Mouse (Mus musculus): ENCODE results near the gene Rcan3. TPM values are rescaled to one million over a fixed set of nuclear protein-coding genes. Genes with fewer than 3 reads are reported as not detected.

Rcan3 gene
- 19.5 and 21.5 TPM in 2 replicates for polyA plus RNA-seq (2012; rRNA removed)

DNA sequence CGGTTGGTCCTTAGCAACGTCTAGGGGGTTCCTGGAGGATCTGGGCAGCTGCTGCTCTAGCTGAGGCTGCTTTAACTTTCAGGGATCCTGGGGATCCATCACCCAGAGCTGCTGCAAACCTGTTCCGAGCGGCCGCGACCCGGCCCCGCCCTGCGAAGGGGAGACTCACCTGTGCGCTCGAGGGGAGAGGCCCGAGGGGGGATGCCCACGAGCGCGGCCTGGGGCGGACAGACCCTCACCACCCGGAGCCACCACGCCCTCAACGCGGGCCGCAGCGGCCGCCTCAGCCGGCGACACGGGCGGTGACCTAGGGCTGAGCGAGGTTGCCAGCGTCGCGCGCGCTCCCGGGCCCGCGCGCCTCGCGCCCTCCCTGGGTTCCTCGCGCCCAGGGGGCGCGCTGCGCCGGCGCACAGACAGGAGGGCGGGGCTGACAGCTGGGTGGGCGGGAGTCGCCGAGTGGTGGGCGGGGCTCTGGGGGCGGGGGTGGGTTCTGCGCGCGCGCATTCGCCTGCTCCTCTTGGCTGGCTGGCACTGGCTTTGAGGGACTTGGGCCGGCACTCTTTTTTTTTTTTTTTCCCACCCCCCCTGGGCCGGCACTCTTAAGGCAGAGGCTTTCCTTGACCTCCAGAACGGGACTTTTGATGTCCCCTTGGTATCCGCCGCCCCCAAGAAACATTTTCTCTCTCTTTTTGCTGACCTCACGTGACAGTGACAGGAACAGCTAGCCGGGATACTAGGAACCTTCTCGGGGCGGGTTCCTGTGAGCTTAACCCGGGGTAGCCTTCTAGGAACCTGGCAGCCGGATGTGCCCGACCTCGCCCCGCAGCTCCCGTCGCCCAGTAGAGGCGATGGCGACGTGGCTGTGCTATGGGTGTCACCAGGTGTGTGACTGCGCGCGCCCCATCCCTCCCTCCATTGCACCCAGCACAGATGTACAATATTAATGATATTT lies at the start of gene Rcan3:
Rcan3 (minus strand) TSS at position 411 of the 952 bp plus-strand sequence.
- TF ChIP-seq POLR2A (IDR thresholded peaks at IDR 0.05; ENCODE audit: extremely low read depth, insufficient read depth, low read length) (no peak), CTCF (IDR thresholded peaks at IDR 0.05; ENCODE audit: extremely low read depth, insufficient read depth, low read length) (no peak)
- Histone ChIP-seq H3K4me1 (ENCODE audit: control insufficient read depth, insufficient read depth, low read length) (no peaks in the 10 kb centered on the region), H3K27ac (ENCODE audit: insufficient read depth, low read length) (peak within 1 kb of the TSS; percentile 67), H3K4me3 (ENCODE audit: insufficient read depth, low read length) (peak within 1 kb of the TSS; percentile 57)

DNA sequence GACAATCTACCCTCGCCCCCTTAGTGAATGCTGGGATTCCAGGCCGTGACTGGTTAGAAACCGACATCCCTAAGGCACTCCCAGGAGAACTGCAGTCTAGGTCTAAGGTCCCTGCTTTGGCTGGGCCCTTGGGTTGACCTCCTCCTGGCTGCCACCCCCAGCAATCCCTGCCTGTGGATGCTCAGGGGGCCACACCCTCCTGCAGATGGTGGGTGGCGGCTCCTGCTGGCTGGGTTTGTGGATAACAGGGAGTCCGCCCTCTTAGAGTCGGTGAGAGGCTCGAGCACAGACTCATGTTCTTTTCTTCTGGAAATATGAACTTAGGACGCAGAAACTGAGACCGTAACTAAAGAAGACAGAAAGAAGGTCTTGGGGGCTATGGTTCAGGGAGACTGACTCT lies 46.7 kb upstream of the Rcan3 start:
- TF ChIP-seq POLR2A (IDR thresholded peaks at IDR 0.05; ENCODE audit: extremely low read depth, insufficient read depth, low read length) (no peak), CTCF (IDR thresholded peaks at IDR 0.05; ENCODE audit: extremely low read depth, insufficient read depth, low read length) (no peak)
- Histone ChIP-seq H3K27ac (ENCODE audit: insufficient read depth, low read length) (no peak overlapping the region), H3K4me1 (ENCODE audit: control insufficient read depth, insufficient read depth, low read length) (no peaks in the 10 kb centered on the region), H3K4me3 (ENCODE audit: insufficient read depth, low read length) (no peak overlapping the region)

DNA sequence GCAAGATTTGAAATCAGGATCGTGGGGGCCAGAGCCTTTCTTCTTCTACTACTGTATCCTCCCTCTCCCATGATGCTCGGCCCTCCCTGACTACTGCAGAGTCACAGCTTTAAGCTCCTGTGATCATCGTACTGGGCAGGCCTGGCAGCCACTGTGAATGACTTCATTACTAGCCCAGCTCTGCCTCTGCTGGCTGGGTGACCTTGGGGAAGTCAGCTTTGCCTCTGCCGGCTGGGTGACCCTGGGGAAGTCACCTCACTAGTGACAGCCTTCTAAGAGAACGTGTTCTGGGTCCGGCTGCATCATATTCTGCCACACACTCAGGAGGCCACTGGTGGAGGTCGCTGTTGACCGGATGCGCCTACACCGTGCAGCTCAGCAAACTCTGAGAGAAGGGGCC lies 44.2 kb upstream of the Rcan3 start:
- Histone ChIP-seq H3K4me3 (ENCODE audit: insufficient read depth, low read length) (no peak overlapping the region), H3K4me1 (ENCODE audit: control insufficient read depth, insufficient read depth, low read length) (no peaks in the 10 kb centered on the region), H3K27ac (ENCODE audit: insufficient read depth, low read length) (no peak overlapping the region)
- no peak for TF ChIP-seq POLR2A (IDR thresholded peaks at IDR 0.05; ENCODE audit: extremely low read depth, insufficient read depth, low read length)
- TF ChIP-seq CTCF (IDR thresholded peaks at IDR 0.05; ENCODE audit: extremely low read depth, insufficient read depth, low read length) = no peak

DNA sequence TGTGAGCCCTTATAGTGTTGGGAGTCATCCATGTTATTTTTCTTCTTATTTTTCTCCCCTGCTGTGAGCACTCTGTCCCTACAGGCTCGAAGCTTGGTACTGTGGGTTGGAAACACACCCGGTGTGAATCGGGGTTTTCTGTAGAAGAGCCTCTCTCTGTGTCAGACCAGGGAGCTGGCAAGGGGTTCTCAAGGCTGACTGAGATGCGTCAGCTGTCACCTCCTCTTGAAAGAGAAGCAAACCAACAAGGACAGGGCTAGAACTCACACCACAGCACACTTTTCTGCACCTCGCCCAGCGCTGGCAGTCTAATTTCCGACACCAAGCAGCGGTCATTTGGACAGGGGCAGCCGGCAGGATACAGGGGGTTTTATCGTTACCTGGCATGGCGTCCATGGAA lies 29.8 kb upstream of the Rcan3 start:
- no peak overlapping the region for H3K4me3 ChIP-seq (ENCODE audit: insufficient read depth, low read length)
- H3K4me1 ChIP-seq (ENCODE audit: control insufficient read depth, insufficient read depth, low read length) = no peaks in the 10 kb centered on the region
- H3K27ac ChIP-seq (ENCODE audit: insufficient read depth, low read length) = no peak overlapping the region
- no peak for TF ChIP-seq POLR2A (IDR thresholded peaks at IDR 0.05; ENCODE audit: extremely low read depth, insufficient read depth, low read length)
- no peak for TF ChIP-seq CTCF (IDR thresholded peaks at IDR 0.05; ENCODE audit: extremely low read depth, insufficient read depth, low read length)

DNA sequence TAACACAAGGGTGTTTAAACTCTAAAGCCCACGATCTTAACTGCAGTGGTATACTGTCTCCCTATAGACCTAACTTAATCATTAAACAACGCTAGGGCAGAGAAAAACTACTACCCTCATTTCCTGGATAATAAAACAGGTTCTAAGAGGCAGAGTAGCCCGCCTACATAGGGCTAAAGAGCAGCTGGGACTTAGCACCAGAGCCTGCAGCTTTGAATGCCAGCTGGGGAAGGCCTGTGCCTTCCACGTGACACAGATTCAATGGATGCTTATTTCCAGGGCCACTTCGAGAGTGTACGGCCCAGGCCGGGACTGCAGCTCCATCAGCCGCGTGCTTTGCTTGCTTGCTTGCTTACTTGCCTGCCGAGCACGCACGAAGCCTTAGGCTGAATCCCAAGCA lies 19.9 kb upstream of the Rcan3 start:
- Histone ChIP-seq H3K4me3 (ENCODE audit: insufficient read depth, low read length) (no peak overlapping the region), H3K4me1 (ENCODE audit: control insufficient read depth, insufficient read depth, low read length) (no peaks in the 10 kb centered on the region), H3K27ac (ENCODE audit: insufficient read depth, low read length) (no peak overlapping the region)
- TF ChIP-seq POLR2A (IDR thresholded peaks at IDR 0.05; ENCODE audit: extremely low read depth, insufficient read depth, low read length) (no peak), CTCF (IDR thresholded peaks at IDR 0.05; ENCODE audit: extremely low read depth, insufficient read depth, low read length) (no peak)

DNA sequence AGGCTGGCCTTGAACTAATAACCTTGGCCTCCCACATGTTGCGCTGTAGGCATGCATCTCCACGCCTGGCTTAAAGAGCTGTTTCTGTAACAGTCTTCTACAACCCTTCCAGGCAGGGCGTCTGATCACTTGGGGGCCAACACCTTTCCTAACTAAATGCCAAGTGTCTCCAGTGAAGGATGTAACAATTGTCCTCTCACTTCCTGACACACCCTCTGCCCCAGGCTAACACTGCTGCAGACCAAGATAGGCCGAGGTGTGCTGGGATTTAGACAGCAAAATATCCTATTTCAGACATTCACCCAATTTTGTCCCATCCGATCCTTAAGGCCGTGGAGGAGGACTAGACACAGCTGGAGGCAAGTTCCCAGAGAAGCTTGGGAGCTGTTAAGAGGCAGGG lies 19.5 kb upstream of the Rcan3 start:
- Histone ChIP-seq H3K4me3 (ENCODE audit: insufficient read depth, low read length) (no peak overlapping the region), H3K27ac (ENCODE audit: insufficient read depth, low read length) (no peak overlapping the region), H3K4me1 (ENCODE audit: control insufficient read depth, insufficient read depth, low read length) (no peaks in the 10 kb centered on the region)
- TF ChIP-seq POLR2A (IDR thresholded peaks at IDR 0.05; ENCODE audit: extremely low read depth, insufficient read depth, low read length) (no peak), CTCF (IDR thresholded peaks at IDR 0.05; ENCODE audit: extremely low read depth, insufficient read depth, low read length) (no peak)

DNA sequence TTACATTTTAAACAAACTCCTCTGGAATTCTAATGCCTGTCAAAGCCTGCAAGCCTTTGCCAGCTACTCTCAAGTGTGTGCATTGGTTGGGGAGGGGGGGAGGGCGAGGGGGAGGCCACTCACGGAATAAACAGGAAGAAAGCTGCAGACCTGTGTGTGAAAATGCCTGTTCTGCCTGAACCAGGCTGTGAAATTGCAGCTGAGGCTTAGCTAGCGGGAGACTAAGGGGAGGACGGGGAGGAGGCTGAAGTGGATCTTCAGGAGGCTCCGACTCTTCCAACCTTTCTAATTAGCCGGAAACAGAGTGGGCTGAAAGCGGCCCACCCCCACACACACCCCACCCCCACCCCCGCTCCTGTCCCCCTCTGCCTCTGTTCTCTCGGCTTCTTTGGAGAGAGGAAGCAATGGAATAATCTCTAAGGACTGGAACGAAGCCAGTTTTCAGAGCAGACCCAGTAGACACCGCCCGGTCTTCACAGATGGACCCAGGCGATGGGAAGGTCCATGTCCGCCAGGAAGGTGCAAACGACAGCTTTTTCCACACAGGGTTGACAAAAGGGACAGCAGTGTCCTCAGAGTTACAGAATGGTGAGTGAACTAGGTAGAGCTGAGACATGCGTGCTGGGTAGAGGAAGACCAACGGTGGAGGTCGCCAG lies 17.8 kb upstream of the Rcan3 start:
- Histone ChIP-seq H3K27ac (ENCODE audit: insufficient read depth, low read length) (no peak overlapping the region), H3K4me3 (ENCODE audit: insufficient read depth, low read length) (no peak overlapping the region), H3K4me1 (ENCODE audit: control insufficient read depth, insufficient read depth, low read length) (no peaks in the 10 kb centered on the region)
- TF ChIP-seq CTCF (IDR thresholded peaks at IDR 0.05; ENCODE audit: extremely low read depth, insufficient read depth, low read length) (no peak), POLR2A (IDR thresholded peaks at IDR 0.05; ENCODE audit: extremely low read depth, insufficient read depth, low read length) (no peak)

DNA sequence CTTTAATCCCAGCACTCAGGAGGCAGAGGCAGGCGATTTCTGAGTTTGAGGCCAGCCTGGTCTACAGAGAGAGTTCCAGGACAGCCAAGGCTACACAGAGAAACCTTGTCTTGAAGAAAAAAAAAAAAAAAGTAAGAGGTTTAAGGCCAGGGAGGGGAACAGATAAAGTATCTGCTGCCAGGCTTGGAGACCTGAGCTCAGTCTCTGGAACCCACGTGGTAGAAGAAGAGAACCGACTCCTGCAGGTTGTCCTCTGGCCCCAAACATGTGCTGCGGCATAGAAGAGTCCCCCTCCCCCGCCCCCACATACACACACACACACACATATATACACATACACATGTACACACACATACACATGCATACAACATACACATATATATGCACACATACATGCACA lies 8.8 kb upstream of the Rcan3 start:
- TF ChIP-seq CTCF (IDR thresholded peaks at IDR 0.05; ENCODE audit: extremely low read depth, insufficient read depth, low read length) (no peak), POLR2A (IDR thresholded peaks at IDR 0.05; ENCODE audit: extremely low read depth, insufficient read depth, low read length) (no peak)
- no peak overlapping the region for H3K27ac ChIP-seq (ENCODE audit: insufficient read depth, low read length)
- H3K4me1 ChIP-seq (ENCODE audit: control insufficient read depth, insufficient read depth, low read length) = no peaks in the 10 kb centered on the region
- no peak overlapping the region for H3K4me3 ChIP-seq (ENCODE audit: insufficient read depth, low read length)

DNA sequence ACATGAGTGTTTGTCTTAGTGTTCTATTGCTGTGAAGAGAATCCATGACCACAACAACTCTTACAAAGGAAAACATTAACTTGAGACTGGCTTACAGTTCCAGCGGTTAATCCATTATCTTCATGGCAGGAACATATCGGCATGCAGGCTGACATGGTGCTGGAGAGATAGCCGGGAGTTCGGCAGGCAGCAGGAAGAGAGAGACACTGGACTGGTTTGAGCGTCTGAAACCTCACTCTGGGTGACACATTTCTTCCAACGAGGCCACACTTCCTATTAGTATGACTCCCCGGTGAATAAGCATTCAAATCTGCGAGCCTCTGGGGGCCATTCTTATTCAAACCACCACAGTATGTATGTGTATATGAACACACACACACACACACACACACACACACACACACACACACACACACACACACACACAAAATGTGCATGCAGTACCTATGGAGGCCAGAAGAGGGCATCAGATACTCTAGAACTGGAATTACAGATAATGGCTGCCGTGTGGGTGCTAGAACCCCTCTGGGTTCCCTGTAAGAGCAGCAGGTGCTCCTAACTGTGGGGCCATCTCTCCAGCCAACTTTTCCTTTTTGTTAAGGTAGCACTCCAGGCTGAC lies 6.4 kb upstream of the Rcan3 start:
- Histone ChIP-seq H3K4me1 (ENCODE audit: control insufficient read depth, insufficient read depth, low read length) (no peaks in the 10 kb centered on the region), H3K4me3 (ENCODE audit: insufficient read depth, low read length) (no peak overlapping the region), H3K27ac (ENCODE audit: insufficient read depth, low read length) (no peak overlapping the region)
- peak; percentile 27; the same call in 1 of the 2 replicates for TF ChIP-seq CTCF (IDR thresholded peaks at IDR 0.05; ENCODE audit: extremely low read depth, insufficient read depth, low read length)
- TF ChIP-seq POLR2A (IDR thresholded peaks at IDR 0.05; ENCODE audit: extremely low read depth, insufficient read depth, low read length) = no peak

Data from cortical plate, adult 2 months (tissue).